18 mouse cellular contexts compared by ENCODE assay signal in the genomic region with DNA sequence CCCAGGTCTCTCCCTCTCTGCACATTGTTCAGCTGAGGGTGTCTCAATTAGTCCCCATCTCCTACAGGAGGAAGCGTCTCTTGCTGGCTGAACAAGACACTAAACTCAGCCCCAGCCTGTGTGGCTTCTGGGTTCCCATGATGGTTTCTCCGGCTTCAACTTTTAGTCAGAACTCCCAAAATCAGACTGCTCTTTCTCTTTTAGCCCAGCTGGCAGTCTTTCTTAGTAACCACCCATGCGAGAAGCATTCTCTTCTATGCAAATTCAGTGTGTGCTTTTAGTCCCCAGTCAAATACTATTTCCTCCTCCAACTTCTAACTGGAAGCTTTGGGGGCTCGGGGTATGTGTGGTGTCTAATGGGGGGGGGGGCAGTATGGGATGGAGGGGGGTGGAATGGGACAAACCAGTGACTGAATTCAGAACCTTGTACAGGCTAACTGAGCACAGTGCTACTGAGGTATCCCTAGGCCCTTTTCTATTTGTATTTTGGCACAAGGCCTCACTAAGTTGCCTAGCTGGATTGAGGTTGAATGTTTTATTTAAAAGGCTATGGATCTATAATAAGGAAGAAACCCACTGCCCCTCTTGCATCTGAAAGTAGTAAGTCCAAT.
A peak's percentile ranks its signal among the peaks of the same experiment; 100 is the strongest.
DNase-seq lines count a peak whose midpoint lies in the region; ATAC-seq and TF ChIP-seq lines count a peak whose summit lies in the region.
"Had no signal": no experiment of that assay in that cellular context is flagged by ENCODE, and none has a peak within 500 bp of the region (broad histone marks: within the 10 kb centered on the region; RNA-seq: fewer than 3 reads in every experiment).

No protein-coding gene starts in this region.

- no peaks in the 10 kb centered on the region for H3K36me3 ChIP-seq in midbrain, embryonic 11.5 days (ENCODE audit: control insufficient read depth, insufficient read depth, low read length)
- H3K36me3 ChIP-seq in midbrain, embryonic 16.5 days (ENCODE audit: control insufficient read depth, insufficient read depth, low read length), result no peaks in the 10 kb centered on the region
- no peaks in the 10 kb centered on the region for H3K36me3 ChIP-seq in limb, embryonic 10.5 days
- H3K36me3 ChIP-seq: heart, embryonic 15.5 days; limb, embryonic 12.5 days; liver, embryonic 15.5 days had no signal

- POLR2A ChIA-PET in Patski (lab: Charles Lee), result interaction anchor here (0.7 kb wide), 1 partner anchor 297 kb away, joined by 3 read pairs; no protein-coding TSS in a partner anchor

- H3K9me3 ChIP-seq in midbrain, embryonic 11.5 days (ENCODE audit: control insufficient read depth, low read length), result no peaks in the 10 kb centered on the region
- H3K9me3 ChIP-seq in midbrain, embryonic 16.5 days (replicated peaks; ENCODE audit: control insufficient read depth, low read length, poor library complexity, severe bottlenecking), result no peaks in the 10 kb centered on the region
- H3K9me3 ChIP-seq in limb, embryonic 10.5 days (replicated peaks), result no peaks in the 10 kb centered on the region
- H3K9me3 ChIP-seq: heart, embryonic 15.5 days; limb, embryonic 12.5 days; liver, embryonic 15.5 days had no signal

- H3K27ac ChIP-seq in midbrain, embryonic 11.5 days (ENCODE audit: low read depth, low read length), result no peak overlapping the region
- H3K27ac ChIP-seq in midbrain, embryonic 16.5 days (ENCODE audit: low read length), result no peak overlapping the region
- H3K27ac ChIP-seq in limb, embryonic 10.5 days, result no peak overlapping the region
- H3K27ac ChIP-seq: gastrocnemius, adult 2 months; heart, embryonic 15.5 days; limb, embryonic 12.5 days; liver, embryonic 15.5 days had no signal

- no peaks in the 10 kb centered on the region for H3K27me3 ChIP-seq in midbrain, embryonic 11.5 days (ENCODE audit: control insufficient read depth, insufficient read depth, low read length)
- H3K27me3 ChIP-seq in midbrain, embryonic 16.5 days (ENCODE audit: control insufficient read depth, insufficient read depth, low read depth, low read length), result no peaks in the 10 kb centered on the region
- peaks cover 30% of the 10 kb centered on the region for H3K27me3 ChIP-seq in Patski
- no peaks in the 10 kb centered on the region for H3K27me3 ChIP-seq in limb, embryonic 10.5 days (ENCODE audit: low read depth, poor library complexity, severe bottlenecking)
- H3K27me3 ChIP-seq: heart, embryonic 15.5 days; limb, embryonic 12.5 days; liver, embryonic 15.5 days had no signal

- in situ Hi-C loops in Patski (cut with MboI; ENCODE audit: low pct_unique_long_range_greater_than_20kb), result no loop called here

- no peak overlapping the region for H3K4me3 ChIP-seq in midbrain, embryonic 11.5 days (ENCODE audit: low read depth, low read length)
- H3K4me3 ChIP-seq in midbrain, embryonic 16.5 days (ENCODE audit: low read depth, low read length), result no peak overlapping the region
- no peak overlapping the region for H3K4me3 ChIP-seq in limb, embryonic 10.5 days
- H3K4me3 ChIP-seq: gastrocnemius, adult 2 months; heart, embryonic 15.5 days; limb, embryonic 12.5 days; liver, embryonic 15.5 days had no signal

- WGBS in midbrain, embryonic 11.5 days, result 36% methylated on average over 4 of the region's 4 CpGs
- WGBS in midbrain, embryonic 16.5 days, result 30% methylated on average over 4 of the region's 4 CpGs
- 83% methylated on average over 4 of the region's 4 CpGs for WGBS in limb, embryonic 10.5 days

- H3K4me2 ChIP-seq in midbrain, embryonic 11.5 days, result no peak overlapping the region
- no peak overlapping the region for H3K4me2 ChIP-seq in midbrain, embryonic 16.5 days (ENCODE audit: low read length)
- H3K4me2 ChIP-seq: heart, embryonic 15.5 days; limb, embryonic 12.5 days; liver, embryonic 15.5 days had no signal

- H3K9ac ChIP-seq in midbrain, embryonic 11.5 days (ENCODE audit: low read length), result no peak overlapping the region
- H3K9ac ChIP-seq in midbrain, embryonic 16.5 days (ENCODE audit: low read depth, low read length), result no peak overlapping the region
- H3K9ac ChIP-seq: heart, embryonic 15.5 days; limb, embryonic 12.5 days; liver, embryonic 15.5 days had no signal

- no peak for TF ChIP-seq CTCF in Patski (IDR thresholded peaks at IDR 0.05)

- 0 out of 2 replicates have a peak, but pooled peaks cover 3% of the 10 kb centered on the region for H3K4me1 ChIP-seq in midbrain, embryonic 11.5 days (ENCODE audit: control insufficient read depth, insufficient read depth, low read length)
- H3K4me1 ChIP-seq in midbrain, embryonic 16.5 days (ENCODE audit: control insufficient read depth, insufficient read depth, low read length), result no peaks in the 10 kb centered on the region
- no peaks in the 10 kb centered on the region for H3K4me1 ChIP-seq in limb, embryonic 10.5 days
- H3K4me1 ChIP-seq: heart, embryonic 15.5 days; limb, embryonic 12.5 days; liver, embryonic 15.5 days had no signal

- peak; percentile 24 to 47 for DNase-seq in frontal cortex, postnatal 36 days (ENCODE audit: low spot score in 2 of 2)
- DNase-seq in frontal cortex, postnatal 14 days (ENCODE audit: low spot score in 2 of 2), result no peak
- peak; percentile 83 for DNase-seq in midbrain, embryonic 11.5 days (ENCODE audit: low spot score, missing footprints)
- peak; percentile 74 for DNase-seq in A20 (ENCODE audit: low read depth, low spot score)
- no peak for DNase-seq in Patski (ENCODE audit: low read depth, low spot score)
- DNase-seq in lung, postnatal 36 days, result no peak
- no peak for DNase-seq in limb, embryonic 10.5 days (ENCODE audit: low spot score)
- DNase-seq: adrenal gland, postnatal 14 days; cerebellum, postnatal 10 days; gastrocnemius, adult 2 months; heart, adult 18-20 months; kidney, adult 2 months; kidney, postnatal 36 days; lung, postnatal 14 days had no signal

- CTCF ChIA-PET in Patski (lab: Charles Lee), result no interaction called here

- ATAC-seq in midbrain, embryonic 11.5 days (ENCODE audit: low FRiP score), result peak; percentile 65; the same call in 1 of the 2 replicates
- ATAC-seq in midbrain, embryonic 16.5 days, result no peak
- ATAC-seq in Patski, result peak; percentile 24

Comparison
In these comparisons a context has a peak if more than half of its experiments do, and no peak if none do; other contexts are left out.
1. DNase-seq: peak in frontal cortex, postnatal 36 days (2 of 2), midbrain, embryonic 11.5 days (single experiment) and A20 (single experiment); none in frontal cortex, postnatal 14 days (0 of 2), Patski (single experiment), lung, postnatal 36 days (single experiment) and limb, embryonic 10.5 days (single experiment).